Comparison of ENCODE assay signal across 14 mouse cellular contexts in the genomic region with DNA sequence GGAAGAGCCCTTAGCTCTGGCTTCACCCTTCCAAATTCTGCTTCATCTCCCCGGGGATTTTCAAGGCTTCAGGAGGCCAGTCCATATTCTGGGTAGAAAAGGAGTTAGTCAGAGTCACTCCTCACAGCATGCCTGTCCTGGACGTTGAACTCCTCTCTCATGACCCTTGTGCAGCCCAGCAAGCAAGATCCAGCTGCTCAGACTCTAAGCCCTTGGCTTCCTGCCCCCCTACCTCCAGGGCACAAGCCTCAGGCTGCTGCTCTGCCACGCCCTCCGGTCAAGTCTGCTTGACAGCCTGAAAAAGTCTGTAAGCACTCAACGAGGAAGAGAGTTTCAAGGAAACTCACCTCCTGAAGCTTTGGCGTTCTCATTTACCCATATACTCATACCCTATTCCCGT. TPM values are rescaled to one million over a fixed set of nuclear protein-coding genes. Genes with fewer than 3 reads are reported as not detected.
DNase-seq lines count a peak whose midpoint lies in the region; ATAC-seq and TF ChIP-seq lines count a peak whose summit lies in the region.
"Had no signal": no experiment of that assay in that cellular context is flagged by ENCODE, and none has a peak within 500 bp of the region (broad histone marks: within the 10 kb centered on the region; RNA-seq: fewer than 3 reads in every experiment).

No protein-coding gene starts in this region.

- no peak overlapping the region for H3K4me2 ChIP-seq in liver, embryonic 15.5 days
- no peak overlapping the region for H3K4me2 ChIP-seq in liver, postnatal 0 days (ENCODE audit: low read depth, low read length)
- H3K4me2 ChIP-seq: heart, embryonic 15.5 days had no signal

- no peaks in the 10 kb centered on the region for H3K9me3 ChIP-seq in liver, embryonic 15.5 days (replicated peaks)
- H3K9me3 ChIP-seq in liver, postnatal 0 days (ENCODE audit: low read length) = no peaks in the 10 kb centered on the region
- H3K9me3 ChIP-seq: heart, embryonic 15.5 days had no signal

- no peaks in the 10 kb centered on the region for H3K27me3 ChIP-seq in liver, embryonic 15.5 days
- H3K27me3 ChIP-seq in liver, postnatal 0 days (ENCODE audit: insufficient read depth, low read length) = no peaks in the 10 kb centered on the region
- no peaks in the 10 kb centered on the region for H3K27me3 ChIP-seq in thymus, adult 2 months (ENCODE audit: control insufficient read depth, insufficient read depth, low read length)
- H3K27me3 ChIP-seq: heart, embryonic 15.5 days had no signal

- no peak for TF ChIP-seq POLR2A in thymus, adult 2 months (IDR thresholded peaks at IDR 0.05; ENCODE audit: control insufficient read depth, extremely low read depth, insufficient read depth, low read length, poor library complexity)

- no peak for TF ChIP-seq CTCF in liver, postnatal 0 days (IDR thresholded peaks at IDR 0.05; ENCODE audit: low read depth)
- TF ChIP-seq CTCF in thymus, adult 2 months (IDR thresholded peaks at IDR 0.05; ENCODE audit: borderline replicate concordance, control insufficient read depth, extremely low read depth, insufficient read depth, low read length, poor library complexity) = no peak

- ATAC-seq in liver, embryonic 15.5 days (ENCODE audit: insufficient read depth) = no peak
- ATAC-seq in liver, postnatal 0 days = no peak
- ATAC-seq: activated CD4-positive, CD25-positive, alpha-beta regulatory T cell, adult 4 months; midbrain, embryonic 16.5 days had no signal

- peaks cover 33% of the 10 kb centered on the region for H3K4me1 ChIP-seq in liver, embryonic 15.5 days (replicated peaks)
- H3K4me1 ChIP-seq in liver, postnatal 0 days (ENCODE audit: insufficient read depth) = peaks cover 6% of the 10 kb centered on the region
- no peaks in the 10 kb centered on the region for H3K4me1 ChIP-seq in thymus, adult 2 months (replicated peaks; ENCODE audit: control insufficient read depth, insufficient read depth, low read length)

- 57% methylated on average over 7 of the region's 7 CpGs for WGBS in liver, embryonic 15.5 days (ENCODE audit: insufficient replicate concordance)
- WGBS in liver, postnatal 0 days (ENCODE audit: insufficient replicate concordance) = 60% methylated on average over 7 of the region's 7 CpGs
- WGBS in thymus, adult 2 months = 82% methylated on average over 7 of the region's 7 CpGs

- H3K36me3 ChIP-seq in liver, embryonic 15.5 days (replicated peaks) = peaks cover 20% of the 10 kb centered on the region
- peaks cover 10% of the 10 kb centered on the region for H3K36me3 ChIP-seq in liver, postnatal 0 days (replicated peaks; ENCODE audit: insufficient read depth, low read length)
- no peaks in the 10 kb centered on the region; the same call in 1 of the 2 replicates for H3K36me3 ChIP-seq in thymus, adult 2 months (ENCODE audit: control insufficient read depth, insufficient read depth, low read length)
- H3K36me3 ChIP-seq: heart, embryonic 15.5 days had no signal

- no peak overlapping the region for H3K4me3 ChIP-seq in liver, embryonic 15.5 days (replicated peaks)
- H3K4me3 ChIP-seq in liver, postnatal 0 days (ENCODE audit: low read depth, low read length) = no peak overlapping the region
- no peak overlapping the region for H3K4me3 ChIP-seq in thymus, adult 2 months (ENCODE audit: control insufficient read depth, insufficient read depth, low read length)
- H3K4me3 ChIP-seq: erythroblast, embryonic 14.5 days; heart, embryonic 15.5 days had no signal

- no peak for TF ChIP-seq EP300 in liver, postnatal 0 days (IDR thresholded peaks at IDR 0.05; ENCODE audit: low read depth)

- peak; percentile 67 for DNase-seq in adrenal gland, postnatal 10 days
- DNase-seq in adrenal gland, adult (ENCODE audit: inconsistent age in 2 of 2, low spot score in 1 of 2) = no peak
- DNase-seq in liver, postnatal 0 days = no peak
- peak; percentile 89 to 95 for DNase-seq in kidney, postnatal 25 days
- peak; percentile 75 for DNase-seq in yolk sac, embryonic 10.5 days (ENCODE audit: low spot score)
- DNase-seq in spleen, adult 18-20 months = no peak
- DNase-seq in thymus, adult 2 months = no peak
- DNase-seq: cerebellum, postnatal 25 days had no signal

- no peak overlapping the region for H3K9ac ChIP-seq in liver, embryonic 15.5 days
- no peak overlapping the region for H3K9ac ChIP-seq in liver, postnatal 0 days (replicated peaks)
- H3K9ac ChIP-seq: heart, embryonic 15.5 days; liver, embryonic 14.5 days had no signal

- H3K27ac ChIP-seq in liver, embryonic 15.5 days (replicated peaks) = peak overlapping the region; percentile 38; the same call in 1 of the 2 replicates
- H3K27ac ChIP-seq in liver, postnatal 0 days (ENCODE audit: low read depth) = no peak overlapping the region
- no peak overlapping the region for H3K27ac ChIP-seq in thymus, adult 2 months (ENCODE audit: control insufficient read depth, insufficient read depth, low read length)
- H3K27ac ChIP-seq: heart, embryonic 15.5 days; liver, embryonic 14.5 days had no signal

RNA-seq across cellular contexts. Expression of gene Plekhm1, which starts 5.9 kb away (rescaled TPM):
- 10 to 100 TPM; 14.4 to 17.4 TPM for total RNA-seq in adrenal gland, postnatal 10 days (2021)
- polyA plus RNA-seq in liver, embryonic 15.5 days (2015; fragmentation: Nextera tagmentation; extraction: Ambion mirVana) = 3.4 and 4.4 TPM in 2 replicates
- polyA plus RNA-seq in liver, postnatal 0 days (2015; fragmentation: Nextera tagmentation; extraction: Ambion mirVana) = 2.1 and 2.3 TPM in 2 replicates
- 43.6 and 46.4 TPM in 2 replicates for polyA plus RNA-seq in thymus, adult 2 months (2012; rRNA removed)

RNA-seq across cellular contexts. Expression of gene Arhgap27, which starts 43.1 kb away (rescaled TPM):
- total RNA-seq in adrenal gland, postnatal 10 days (2021) = 10 to 100 TPM; 23.1 to 24.5 TPM
- polyA plus RNA-seq in liver, embryonic 15.5 days (2015; fragmentation: Nextera tagmentation; extraction: Ambion mirVana) = 2.7 and 3.0 TPM in 2 replicates
- polyA plus RNA-seq in liver, postnatal 0 days (2015; fragmentation: Nextera tagmentation; extraction: Ambion mirVana) = 3.2 and 3.3 TPM in 2 replicates
- polyA plus RNA-seq in thymus, adult 2 months (2012; rRNA removed) = 124 and 125 TPM in 2 replicates

Comparison
In these comparisons a context has a peak if more than half of its experiments do, and no peak if none do; other contexts are left out.
1. DNase-seq: peak in adrenal gland, postnatal 10 days (single experiment), kidney, postnatal 25 days (2 of 2) and yolk sac, embryonic 10.5 days (single experiment); none in adrenal gland, adult (0 of 2), liver, postnatal 0 days (single experiment), spleen, adult 18-20 months (0 of 2) and thymus, adult 2 months (single experiment).
2. RNA of gene Arhgap27, which starts 43.1 kb away (polyA plus RNA-seq): 124 to 125 TPM in thymus, adult 2 months; 3.2 to 3.3 TPM in liver, postnatal 0 days and 2.7 to 3.0 TPM in liver, embryonic 15.5 days; every median in the first group is over 10 times any median in the second.